Mouse (Mus musculus) limb, embryonic 11.5 days (tissue): ENCODE data around the gene Fiz1. TPM values are rescaled to one million over a fixed set of nuclear protein-coding genes. Genes with fewer than 3 reads are reported as not detected.

Experiments
- ATAC-seq: fragments of 200-750 bp; cut with Nextera tagmentation; 2 replicates; pipeline ENCODE4 v1.8.0; 2017; ENCODE audit warnings: low read depth; ENCODE audit not compliant: insufficient number of reproducible peaks, low FRiP score, low TSS enrichment
- DNase-seq: peaks from one replicate; pipeline ENCODE4 v3.0.0-alpha.2; 2015; ENCODE audit warnings: low spot score
- H3K27ac ChIP-seq: fragments of 300-500 bp; sonication (generic); replicated peaks from 2 replicates; pipeline ENCODE4 v1.5.1; 2014; ENCODE audit warnings: low read depth, mild to moderate bottlenecking, low read length
- H3K27me3 ChIP-seq: fragments of 300-500 bp; sonication (generic); 2 replicates; pipeline ENCODE4 v1.6.1; 2014; ENCODE audit warnings: mild to moderate bottlenecking, low read length, mixed read lengths; ENCODE audit not compliant: control insufficient read depth, insufficient read depth
- H3K36me3 ChIP-seq: fragments of 300-500 bp; sonication (generic); 2 replicates; pipeline ENCODE4 v1.6.1; 2014; ENCODE audit warnings: mild to moderate bottlenecking, low read length, moderate library complexity, mixed read lengths; ENCODE audit not compliant: control insufficient read depth, insufficient read depth
- H3K4me1 ChIP-seq: fragments of 300-500 bp; sonication (generic); 2 replicates; pipeline ENCODE4 v1.6.1; 2014; ENCODE audit warnings: low read length, mixed read lengths; ENCODE audit not compliant: control insufficient read depth, insufficient read depth
- H3K4me2 ChIP-seq: fragments of 300-500 bp; sonication (generic); 2 replicates; pipeline ENCODE4 v1.6.1; 2014; ENCODE audit warnings: low read depth, mild to moderate bottlenecking, moderate library complexity; ENCODE audit not compliant: severe bottlenecking
- H3K4me3 ChIP-seq: fragments of 300-500 bp; sonication (generic); 2 replicates; pipeline ENCODE4 v1.5.1; 2014; ENCODE audit warnings: low read depth, low read length
- H3K9ac ChIP-seq: fragments of 300-500 bp; sonication (generic); 2 replicates; pipeline ENCODE4 v1.6.1; 2014; ENCODE audit warnings: mild to moderate bottlenecking, low read length
- H3K9me3 ChIP-seq: fragments of 300-500 bp; sonication (generic); 2 replicates; pipeline ENCODE4 v1.6.1; 2016; ENCODE audit warnings: low read length; ENCODE audit not compliant: control insufficient read depth
- WGBS: fragments of 180-500 bp; shearing (Covaris S2); extraction: QIAGEN DNeasy Blood & Tissue Kit; methylation state at CpG from one replicate; pipeline ENCODE4 v1.1.7; 2014; 5-methylcytosine and 5-hydroxymethylcytosine counted together
- polyA plus RNA-seq: library from polyadenylated mRNA; unstranded; fragments of >200 nt; fragmentation: Nextera tagmentation; extraction: Ambion mirVana; gene quantifications from 2 replicates; pipeline ENCODE4 v1.2.1, GENCODE M21; 2014

The Fiz1 gene
- polyA plus RNA-seq, 1 experiment from 2014 or later = 52.6 TPM

DNA sequence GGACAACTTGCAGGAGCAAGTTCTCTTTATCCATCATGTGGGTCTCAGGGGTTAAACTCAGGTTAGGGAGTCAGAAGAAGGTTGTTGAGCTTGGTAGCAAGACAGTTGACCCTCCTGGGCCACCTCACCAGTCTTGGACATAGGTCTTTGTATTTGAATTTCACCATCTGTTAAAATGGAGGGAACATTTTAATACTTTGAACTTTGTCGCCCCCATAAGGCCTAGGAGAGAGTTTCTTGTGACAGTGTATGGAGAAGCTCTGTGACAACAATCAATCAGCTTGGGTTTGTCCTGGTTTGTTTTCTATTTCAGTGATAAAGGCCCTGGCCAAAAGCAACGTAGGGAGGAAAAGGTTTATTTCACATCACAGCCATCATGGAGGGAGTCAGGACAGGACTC lies 32.8 kb upstream of the Fiz1 start:
- no peak overlapping the region for H3K4me3 ChIP-seq
- ATAC-seq (no peak), DNase-seq (no peak)
- H3K9ac ChIP-seq = no peak overlapping the region
- no peak overlapping the region for H3K27ac ChIP-seq
- no peaks in the 10 kb centered on the region for H3K9me3 ChIP-seq
- H3K4me1 ChIP-seq = peaks cover 3% of the 10 kb centered on the region
- no peaks in the 10 kb centered on the region for H3K36me3 ChIP-seq
- no peak overlapping the region for H3K4me2 ChIP-seq
- 37% methylated on average over 2 of the region's 2 CpGs for WGBS
- H3K27me3 ChIP-seq = peaks cover 6% of the 10 kb centered on the region

GRCm38 (mm10) chr7:5046112-5046511 lies 31.6 kb upstream of the Fiz1 start:
- DNase-seq = no peak
- Histone ChIP-seq H3K36me3 (no peaks in the 10 kb centered on the region), H3K4me3 (no peak overlapping the region), H3K27ac (no peak overlapping the region), H3K4me2 (no peak overlapping the region), H3K9ac (no peak overlapping the region), H3K4me1 (no peaks in the 10 kb centered on the region), H3K27me3 (no peaks in the 10 kb centered on the region), H3K9me3 (no peaks in the 10 kb centered on the region)
- no peak for ATAC-seq
- 65% methylated on average over 2 of the region's 2 CpGs for WGBS

GRCm38 (mm10) chr7:5044981-5045380 lies 30.5 kb upstream of the Fiz1 start:
- Histone ChIP-seq H3K27me3 (no peaks in the 10 kb centered on the region), H3K9me3 (no peaks in the 10 kb centered on the region), H3K4me3 (no peak overlapping the region), H3K27ac (no peak overlapping the region), H3K4me2 (no peak overlapping the region), H3K9ac (no peak overlapping the region), H3K36me3 (no peaks in the 10 kb centered on the region), H3K4me1 (no peaks in the 10 kb centered on the region)
- no peak for ATAC-seq
- no peak for DNase-seq
- WGBS = 83% methylated on average over 2 of the region's 2 CpGs

DNA sequence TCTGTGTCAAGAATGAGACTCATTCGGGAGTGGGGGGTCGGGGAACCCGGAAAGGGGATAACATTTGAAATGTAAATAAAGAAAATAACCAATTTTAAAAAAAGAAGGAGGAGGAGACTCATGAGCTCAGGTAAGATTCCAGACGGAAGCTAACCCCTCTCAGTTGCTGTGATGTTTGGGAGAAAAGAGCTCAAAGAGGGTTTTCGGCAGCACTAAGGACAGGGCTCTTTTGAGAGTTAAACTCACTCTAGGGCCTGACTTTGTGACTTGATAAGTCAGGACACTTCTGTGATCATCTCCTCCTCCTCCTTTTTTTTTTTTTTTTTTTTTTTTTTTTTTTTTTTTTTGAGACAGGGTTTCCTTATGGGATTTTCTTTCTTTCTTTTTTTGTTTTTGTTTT lies 24.4 kb upstream of the Fiz1 start:
- H3K9me3 ChIP-seq = peaks cover 3% of the 10 kb centered on the region; the same call in 1 of the 2 replicates
- 45% methylated on average over 5 of the region's 5 CpGs for WGBS
- peak overlapping the region; percentile 55 for H3K4me3 ChIP-seq
- peak overlapping the region; percentile 66; the same call in 1 of the 2 replicates for H3K9ac ChIP-seq
- no peak for DNase-seq
- H3K27me3 ChIP-seq = no peaks in the 10 kb centered on the region
- no peak for ATAC-seq
- H3K27ac ChIP-seq = no peak overlapping the region
- H3K36me3 ChIP-seq = peaks cover 5% of the 10 kb centered on the region
- peak overlapping the region; percentile 48 for H3K4me2 ChIP-seq
- no peaks in the 10 kb centered on the region for H3K4me1 ChIP-seq

DNA sequence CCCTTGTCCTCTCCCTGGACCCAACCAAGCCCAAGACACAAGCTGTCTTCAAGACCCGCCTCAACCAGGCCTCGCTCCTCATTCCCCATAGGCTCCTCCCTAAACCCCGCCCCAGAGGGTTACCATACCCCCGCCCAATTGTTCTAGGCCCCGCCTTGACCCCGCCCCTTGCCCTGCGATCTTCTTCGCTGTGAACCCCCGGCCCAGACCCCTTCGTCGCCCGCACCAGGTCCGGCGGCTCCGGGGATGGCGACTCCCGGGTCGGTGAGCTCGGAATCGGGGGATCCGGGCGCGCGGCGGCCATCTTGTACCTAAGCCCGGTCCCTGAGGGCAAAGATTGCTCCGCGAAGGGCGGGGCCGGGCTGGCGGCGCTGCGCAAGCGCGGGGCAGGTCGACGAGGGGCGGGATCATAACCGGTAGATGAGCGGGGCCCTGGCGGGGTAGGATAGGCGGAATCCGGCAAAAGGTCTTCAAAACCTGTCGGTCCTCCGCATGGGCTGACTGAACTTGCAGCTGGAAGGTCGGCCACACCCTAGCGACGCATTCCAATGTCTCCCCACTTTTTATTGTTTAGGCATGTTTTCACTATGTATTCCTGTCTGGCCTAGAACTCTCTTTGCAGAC lies 23.7 kb upstream of the Fiz1 start, which contains the start of gene Zfp784:
TSS of gene Zfp784 (minus strand) at position 338 of the 624 bp plus-strand sequence.
- WGBS = under 1% methylated on average over 48 of the region's 48 CpGs
- peak within 1 kb of the TSS; percentile 81 for H3K27ac ChIP-seq
- ATAC-seq (peak; percentile 94), DNase-seq (peak; percentile 93)
- no peaks in the 10 kb centered on the region for H3K27me3 ChIP-seq
- peak within 1 kb of the TSS; percentile 48 for H3K4me2 ChIP-seq
- peaks cover 3% of the 10 kb centered on the region; the same call in 1 of the 2 replicates for H3K9me3 ChIP-seq
- peak within 1 kb of the TSS; percentile 66 for H3K9ac ChIP-seq
- H3K36me3 ChIP-seq = peaks cover 12% of the 10 kb centered on the region
- H3K4me1 ChIP-seq = no peaks in the 10 kb centered on the region
- H3K4me3 ChIP-seq = peak within 1 kb of the TSS; percentile 55

DNA sequence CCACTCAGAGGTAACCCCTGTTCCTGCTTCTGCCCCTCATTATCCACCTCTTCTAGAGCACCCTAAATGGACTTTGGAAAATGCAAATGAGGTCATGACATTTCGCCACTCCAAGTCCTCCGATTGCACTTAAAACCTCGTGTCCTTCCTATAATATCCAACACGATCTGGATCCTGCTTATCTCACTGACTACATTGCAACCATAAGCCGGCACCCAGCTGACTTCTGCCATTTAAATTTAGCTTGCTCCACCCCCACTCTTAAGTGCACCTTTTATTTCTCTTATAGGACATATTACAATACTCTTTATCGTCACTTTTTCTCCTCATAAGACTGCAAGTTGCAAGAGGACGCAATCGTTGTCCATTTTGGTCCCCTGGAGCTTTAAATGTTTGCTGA lies 23.0 kb upstream of the Fiz1 start:
- DNase-seq (no peak), ATAC-seq (no peak)
- Histone ChIP-seq H3K9ac (no peak overlapping the region), H3K4me3 (no peak overlapping the region; the same call in 1 of the 2 replicates), H3K9me3 (peaks cover 8% of the 10 kb centered on the region; the same call in 1 of the 2 replicates), H3K27ac (no peak overlapping the region), H3K27me3 (no peaks in the 10 kb centered on the region), H3K36me3 (peaks cover 19% of the 10 kb centered on the region), H3K4me2 (peak overlapping the region; percentile 48), H3K4me1 (no peaks in the 10 kb centered on the region)
- 89% methylated on average over 8 of the region's 8 CpGs for WGBS

DNA sequence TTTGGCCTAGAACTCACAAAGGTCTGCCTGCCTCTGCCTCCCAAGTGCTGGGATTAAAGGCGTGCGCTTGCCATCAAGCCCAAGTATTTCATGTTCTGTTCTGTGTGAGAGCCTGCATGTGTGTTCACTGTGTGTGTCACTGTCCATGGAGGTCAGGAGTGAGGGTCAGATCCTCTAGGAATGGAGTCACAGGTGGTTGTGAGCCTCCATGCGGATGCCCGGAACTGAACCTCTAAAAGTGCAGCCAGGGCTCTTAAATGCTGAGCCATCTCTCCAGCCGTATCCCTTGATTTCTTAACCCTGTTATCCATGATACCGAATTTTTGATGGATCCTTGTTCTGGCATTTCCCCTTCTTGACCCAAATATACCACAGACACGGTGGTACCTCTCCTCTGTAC lies 22.5 kb upstream of the Fiz1 start:
- no peak overlapping the region for H3K4me2 ChIP-seq
- peaks cover 24% of the 10 kb centered on the region for H3K36me3 ChIP-seq
- ATAC-seq (no peak), DNase-seq (no peak)
- peaks cover 12% of the 10 kb centered on the region; the same call in 1 of the 2 replicates for H3K9me3 ChIP-seq
- no peaks in the 10 kb centered on the region for H3K27me3 ChIP-seq
- no peak overlapping the region for H3K27ac ChIP-seq
- H3K4me3 ChIP-seq = no peak overlapping the region
- H3K4me1 ChIP-seq = no peaks in the 10 kb centered on the region
- 91% methylated on average over 7 of the region's 7 CpGs for WGBS
- no peak overlapping the region for H3K9ac ChIP-seq

- H3K27ac ChIP-seq = no peak overlapping the region
- H3K9ac ChIP-seq = no peak overlapping the region
- ATAC-seq (no peak), DNase-seq (no peak)
- peaks cover 21% of the 10 kb centered on the region for H3K9me3 ChIP-seq
- no peak overlapping the region for H3K4me2 ChIP-seq
- no peaks in the 10 kb centered on the region for H3K27me3 ChIP-seq
- no peak overlapping the region for H3K4me3 ChIP-seq
- H3K36me3 ChIP-seq = peaks cover 33% of the 10 kb centered on the region
- no peaks in the 10 kb centered on the region for H3K4me1 ChIP-seq
- 91% methylated on average over 9 of the region's 9 CpGs for WGBS
Measured at GRCm38 (mm10) chr7:5036136-5036535, 21.6 kb upstream of the Fiz1 start.

DNA sequence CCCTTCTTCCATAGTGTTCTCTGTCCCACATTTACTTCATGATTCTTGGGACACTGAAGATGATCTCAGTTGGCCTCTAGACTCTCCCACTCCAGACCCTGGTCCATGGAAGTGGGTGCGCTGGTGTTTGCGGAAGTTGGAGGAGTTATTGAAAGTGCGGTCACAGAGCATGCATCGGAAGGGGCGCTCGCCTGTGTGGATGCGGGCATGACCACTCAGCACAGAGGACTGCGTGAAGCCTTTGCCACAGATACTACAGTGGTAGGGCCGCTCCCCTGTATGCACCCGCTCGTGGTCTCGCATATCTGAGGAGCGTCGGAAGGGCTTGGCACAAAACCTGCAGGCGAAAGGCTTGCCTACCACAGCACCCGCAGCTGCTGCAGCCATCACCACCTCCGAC lies 21.1 kb upstream of the Fiz1 start:
- H3K9me3 ChIP-seq = peaks cover 26% of the 10 kb centered on the region
- 96% methylated on average over 17 of the region's 17 CpGs for WGBS
- no peak overlapping the region for H3K4me3 ChIP-seq

More for the DNA sequence above, 21.1 kb upstream of the Fiz1 start:
- ATAC-seq (no peak), DNase-seq (no peak)
- no peak overlapping the region for H3K27ac ChIP-seq
- H3K9ac ChIP-seq = no peak overlapping the region
- no peaks in the 10 kb centered on the region for H3K4me1 ChIP-seq
- peaks cover 38% of the 10 kb centered on the region for H3K36me3 ChIP-seq
- H3K27me3 ChIP-seq = no peaks in the 10 kb centered on the region
- no peak overlapping the region for H3K4me2 ChIP-seq
